Mouse (Mus musculus): Measurements from ENCODE around the gene Tas2r126. TPM values are rescaled to one million over a fixed set of nuclear protein-coding genes. Genes with fewer than 3 reads are reported as not detected.

Gene Tas2r126
- polyA plus RNA-seq (2015; fragmentation: Illumina TruSeq; extraction: RNeasy Lipid Tissue Mini Kit (QIAGEN cat#74804); ENCODE audit: insufficient read depth, low read depth, low replicate concordance) = not detected

GRCm38 (mm10) chr6:42434446-42434845 lies at the start of gene Tas2r126:
Gene Tas2r126, plus strand, starts transcription at chr6:42434535.

GRCm38 (mm10) chr6:42399938-42400337 lies 34.4 kb upstream of the Tas2r126 start, which contains the start of gene Tas2r143:
Gene Tas2r143, plus strand, starts transcription at chr6:42400238.

GRCm38 (mm10) chr6:42405134-42405533 lies 29.2 kb upstream of the Tas2r126 start, which contains the start of gene Tas2r135:
Gene Tas2r135, plus strand, starts transcription at chr6:42405434.

GRCm38 (mm10) chr6:42465096-42465495 lies 30.8 kb downstream of the Tas2r126 start, which contains the start of gene Olfr458:
Gene Olfr458, minus strand, starts transcription at chr6:42465196.

GRCm38 (mm10) chr6:42476235-42476634 lies 41.9 kb downstream of the Tas2r126 start, which contains the start of gene Olfr457:
Gene Olfr457, minus strand, starts transcription at chr6:42476335.

Other genes starting within 250 kb of the Tas2r126 start
- not detected for gene Tas2r144, start 219.2 kb upstream of the Tas2r126 start, polyA plus RNA-seq (2015; fragmentation: Illumina TruSeq; extraction: RNeasy Lipid Tissue Mini Kit (QIAGEN cat#74804); ENCODE audit: insufficient read depth, low read depth, low replicate concordance)
- gene Gstk1, start 188.6 kb upstream of the Tas2r126 start, polyA plus RNA-seq (2015; fragmentation: Illumina TruSeq; extraction: RNeasy Lipid Tissue Mini Kit (QIAGEN cat#74804); ENCODE audit: insufficient read depth, low read depth, low replicate concordance) = 14.2 TPM
- gene Tmem139, start 172.6 kb upstream of the Tas2r126 start, polyA plus RNA-seq (2015; fragmentation: Illumina TruSeq; extraction: RNeasy Lipid Tissue Mini Kit (QIAGEN cat#74804); ENCODE audit: insufficient read depth, low read depth, low replicate concordance) = not detected
- 6.7 TPM for gene Casp2, start 169.6 kb upstream of the Tas2r126 start, polyA plus RNA-seq (2015; fragmentation: Illumina TruSeq; extraction: RNeasy Lipid Tissue Mini Kit (QIAGEN cat#74804); ENCODE audit: insufficient read depth, low read depth, low replicate concordance)
- gene Clcn1, start 147.8 kb upstream of the Tas2r126 start, polyA plus RNA-seq (2015; fragmentation: Illumina TruSeq; extraction: RNeasy Lipid Tissue Mini Kit (QIAGEN cat#74804); ENCODE audit: insufficient read depth, low read depth, low replicate concordance) = not detected
- gene Fam131b, start 109.9 kb upstream of the Tas2r126 start, polyA plus RNA-seq (2015; fragmentation: Illumina TruSeq; extraction: RNeasy Lipid Tissue Mini Kit (QIAGEN cat#74804); ENCODE audit: insufficient read depth, low read depth, low replicate concordance) = 0.18 TPM
- gene Zyx, start 84.9 kb upstream of the Tas2r126 start, polyA plus RNA-seq (2015; fragmentation: Illumina TruSeq; extraction: RNeasy Lipid Tissue Mini Kit (QIAGEN cat#74804); ENCODE audit: insufficient read depth, low read depth, low replicate concordance) = 21.8 TPM
- 1.8 TPM for gene Epha1, start 61.3 kb upstream of the Tas2r126 start, polyA plus RNA-seq (2015; fragmentation: Illumina TruSeq; extraction: RNeasy Lipid Tissue Mini Kit (QIAGEN cat#74804); ENCODE audit: insufficient read depth, low read depth, low replicate concordance)
- not detected for gene Tas2r143, start 34.3 kb upstream of the Tas2r126 start, polyA plus RNA-seq (2015; fragmentation: Illumina TruSeq; extraction: RNeasy Lipid Tissue Mini Kit (QIAGEN cat#74804); ENCODE audit: insufficient read depth, low read depth, low replicate concordance)
- gene Tas2r135, start 29.1 kb upstream of the Tas2r126 start, polyA plus RNA-seq (2015; fragmentation: Illumina TruSeq; extraction: RNeasy Lipid Tissue Mini Kit (QIAGEN cat#74804); ENCODE audit: insufficient read depth, low read depth, low replicate concordance) = not detected
- not detected for gene Olfr458, start 30.7 kb downstream of the Tas2r126 start, polyA plus RNA-seq (2015; fragmentation: Illumina TruSeq; extraction: RNeasy Lipid Tissue Mini Kit (QIAGEN cat#74804); ENCODE audit: insufficient read depth, low read depth, low replicate concordance)
- gene Olfr457, start 41.8 kb downstream of the Tas2r126 start, polyA plus RNA-seq (2015; fragmentation: Illumina TruSeq; extraction: RNeasy Lipid Tissue Mini Kit (QIAGEN cat#74804); ENCODE audit: insufficient read depth, low read depth, low replicate concordance) = not detected
- not detected for gene Olfr456, start 52.7 kb downstream of the Tas2r126 start, polyA plus RNA-seq (2015; fragmentation: Illumina TruSeq; extraction: RNeasy Lipid Tissue Mini Kit (QIAGEN cat#74804); ENCODE audit: insufficient read depth, low read depth, low replicate concordance)
- not detected for gene Olfr455, start 113.1 kb downstream of the Tas2r126 start, polyA plus RNA-seq (2015; fragmentation: Illumina TruSeq; extraction: RNeasy Lipid Tissue Mini Kit (QIAGEN cat#74804); ENCODE audit: insufficient read depth, low read depth, low replicate concordance)
- gene Tcaf3, start 163.2 kb downstream of the Tas2r126 start, polyA plus RNA-seq (2015; fragmentation: Illumina TruSeq; extraction: RNeasy Lipid Tissue Mini Kit (QIAGEN cat#74804); ENCODE audit: insufficient read depth, low read depth, low replicate concordance) = not detected
- 1.8 TPM for gene Tcaf2, start 210.7 kb downstream of the Tas2r126 start, polyA plus RNA-seq (2015; fragmentation: Illumina TruSeq; extraction: RNeasy Lipid Tissue Mini Kit (QIAGEN cat#74804); ENCODE audit: insufficient read depth, low read depth, low replicate concordance)